Mouse (Mus musculus) cerebellum, adult 9-11 months (tissue): ENCODE measurements around the gene Dlg2.

Experiments
- DNase-seq: peaks from one replicate; pipeline ENCODE4 v3.0.0; 2022

Dlg2 gene

DNA sequence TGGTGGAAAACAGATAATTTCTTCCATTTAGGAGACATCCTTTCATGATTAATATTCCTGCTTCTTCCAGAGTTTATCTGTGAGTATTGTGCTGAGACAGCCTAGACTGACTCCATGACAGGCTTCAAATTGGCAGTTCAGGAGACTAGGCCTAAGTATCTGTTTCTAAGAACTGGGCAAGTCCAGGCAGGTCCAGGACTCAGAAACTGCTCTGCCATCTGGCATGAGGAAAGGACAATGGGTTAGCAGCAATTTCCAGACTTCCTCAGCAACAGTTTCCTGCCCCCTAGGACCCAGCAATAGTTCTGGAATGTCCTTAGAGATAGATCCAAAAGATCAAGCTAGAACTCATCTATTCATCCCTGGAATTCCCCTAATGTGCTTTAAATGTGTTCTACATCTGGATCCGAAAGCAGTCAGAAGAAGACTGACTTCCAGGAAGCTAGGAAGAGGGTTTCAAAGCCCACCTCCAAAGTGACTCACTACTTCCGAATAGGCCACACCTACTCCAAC, 64.4 kb downstream of the Dlg2 start:
- DNase-seq: no peak

GRCm38 (mm10) chr7:90553399-90553798, 76.9 kb downstream of the Dlg2 start:
- DNase-seq: no peak

DNA sequence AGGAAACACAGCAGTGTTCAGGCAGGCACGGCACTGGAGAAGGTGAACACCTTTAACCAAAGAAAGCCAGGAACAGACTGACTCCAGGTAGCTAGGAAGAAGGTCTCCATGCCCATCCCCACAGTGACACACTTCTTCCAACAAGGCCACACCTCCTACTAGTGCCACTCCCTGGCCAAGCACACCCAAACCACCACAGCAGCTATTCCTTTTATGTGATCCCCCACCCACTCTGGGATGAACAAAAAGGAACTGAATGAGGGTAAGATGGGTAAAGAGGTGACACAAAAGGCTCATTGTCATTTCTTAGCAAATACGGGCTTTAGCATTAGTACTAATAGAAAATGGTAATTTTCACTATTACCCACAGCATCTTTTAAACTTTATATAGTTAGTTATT, 77.9 kb downstream of the Dlg2 start:
- no peak for DNase-seq

DNA sequence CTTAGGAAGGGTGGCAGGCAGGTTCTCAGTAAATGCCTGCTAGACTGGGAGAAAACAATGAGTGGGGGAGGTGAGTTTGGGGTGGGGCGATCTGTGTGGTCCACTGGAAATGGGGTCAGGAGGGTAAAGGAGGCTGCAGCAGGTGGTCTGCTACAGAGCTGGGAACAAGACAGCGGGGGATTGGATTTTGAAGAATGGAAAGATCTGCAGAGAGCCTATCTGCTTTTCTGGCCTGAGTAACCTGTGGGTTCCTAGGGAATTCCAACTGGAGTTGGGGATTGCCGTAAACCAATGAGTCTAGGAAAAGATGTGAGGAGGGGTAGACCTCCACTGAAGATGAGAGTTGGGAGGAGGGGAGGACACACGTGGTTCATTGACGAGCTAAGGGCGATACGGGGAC, 92.7 kb downstream of the Dlg2 start:
- DNase-seq: no peak

GRCm38 (mm10) chr7:90587795-90588194, 111.3 kb downstream of the Dlg2 start:
- DNase-seq: no peak

DNA sequence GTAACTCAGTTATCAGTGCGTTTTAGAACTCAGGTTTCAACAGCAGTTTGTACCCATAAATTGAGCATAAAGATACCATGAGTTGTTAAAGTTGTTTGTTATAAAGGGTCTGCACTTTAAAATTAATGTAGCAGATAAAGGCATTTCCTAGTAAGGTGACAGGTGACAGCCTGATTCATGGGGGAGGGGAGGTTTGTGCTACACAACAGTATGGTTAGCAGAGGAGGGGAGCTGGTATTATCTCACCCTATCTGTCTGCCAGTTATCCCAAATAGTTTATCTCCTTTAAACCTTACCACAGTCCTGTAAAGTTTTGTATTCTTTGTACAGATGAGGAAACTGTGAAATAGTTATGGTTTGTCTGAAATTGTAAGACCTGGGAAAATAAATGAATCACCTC, 111.8 kb downstream of the Dlg2 start:
- no peak for DNase-seq

DNA sequence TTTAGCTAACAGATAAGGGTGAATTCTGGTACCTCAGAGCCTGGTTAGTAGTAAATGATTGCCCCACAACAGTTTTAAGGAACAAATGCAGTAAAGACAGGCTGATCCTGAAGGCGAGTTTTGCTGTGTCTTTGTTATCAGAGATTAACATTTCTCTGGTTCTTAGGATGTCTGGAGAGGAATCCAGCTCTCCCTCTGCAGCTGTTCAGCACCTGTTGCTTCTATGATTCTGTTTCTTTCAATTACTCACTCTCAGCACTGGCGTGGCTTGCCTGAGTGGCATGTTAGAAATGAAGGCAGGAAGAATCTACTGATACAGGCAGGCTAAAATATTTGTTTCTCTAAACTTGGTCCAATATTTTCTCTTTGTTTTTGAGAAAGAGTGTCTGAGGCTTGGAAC, 133.3 kb downstream of the Dlg2 start:
- no peak for DNase-seq

DNA sequence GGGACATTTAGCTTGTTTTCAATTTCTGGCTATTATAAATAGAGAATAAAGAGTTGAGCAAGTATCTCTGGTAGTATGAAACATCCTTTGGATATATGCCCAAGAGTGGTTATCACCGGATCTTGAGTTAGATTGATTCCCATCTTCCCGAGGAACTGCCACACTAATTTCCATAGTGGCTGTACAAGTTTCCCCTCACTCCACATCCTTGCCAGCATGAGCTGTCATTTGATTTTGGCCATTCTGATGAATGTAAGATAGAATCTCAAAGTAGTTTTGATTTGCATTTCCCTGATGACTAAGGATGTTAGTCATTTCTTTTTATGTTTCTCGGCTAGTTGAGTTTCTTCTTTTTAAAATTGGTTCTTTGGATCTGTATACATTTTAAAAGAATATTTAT, 154.1 kb downstream of the Dlg2 start:
- no peak for DNase-seq

- no peak for DNase-seq
These were observed 173.0 kb downstream of the Dlg2 start for GRCm38 (mm10) chr7:90649512-90649911.

GRCm38 (mm10) chr7:90651128-90651527, 174.7 kb downstream of the Dlg2 start:
- no peak for DNase-seq

DNA sequence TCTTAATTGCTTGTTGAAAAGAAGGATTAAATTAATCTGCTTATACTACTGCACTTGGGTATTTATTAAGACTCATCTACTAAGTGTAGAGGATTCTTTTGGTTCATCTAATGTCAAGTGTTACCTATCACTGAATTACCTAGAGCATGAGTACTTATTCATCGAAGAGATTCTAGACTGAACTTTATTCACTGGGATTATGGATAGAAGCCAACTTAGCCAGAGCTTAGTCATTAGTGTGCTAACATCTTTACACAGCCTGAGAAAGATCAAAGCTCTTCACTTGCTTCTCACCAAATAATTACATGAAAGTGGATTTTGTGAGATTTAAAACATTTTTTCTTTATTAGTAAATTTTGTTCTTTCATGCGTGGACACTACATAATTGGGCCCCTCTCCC, 175.1 kb downstream of the Dlg2 start:
- no peak for DNase-seq

GRCm38 (mm10) chr7:90658593-90658992, 182.1 kb downstream of the Dlg2 start:
- DNase-seq: no peak

DNA sequence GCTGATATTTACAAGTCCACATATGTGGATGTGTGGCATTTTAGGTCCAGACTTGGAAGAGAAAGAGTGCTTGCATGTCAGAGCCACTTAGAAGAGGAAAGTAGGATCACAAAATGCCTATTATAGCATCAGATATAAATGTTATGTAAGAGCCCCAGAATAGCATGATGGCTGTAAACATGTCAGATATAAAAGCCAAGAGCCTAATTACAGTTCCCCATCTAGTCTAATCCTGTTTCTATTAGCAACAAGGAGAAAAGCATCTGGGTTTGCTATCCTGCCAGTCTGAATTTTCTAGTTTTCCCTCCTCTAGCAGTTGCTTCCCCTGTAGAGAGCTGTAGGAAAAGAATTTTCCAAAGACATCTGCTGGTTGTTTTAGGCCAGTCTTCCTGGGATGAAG, 217.6 kb downstream of the Dlg2 start:
- DNase-seq: peak; percentile 15

- DNase-seq: no peak
These were observed 219.9 kb downstream of the Dlg2 start for GRCm38 (mm10) chr7:90696181-90696950.

DNA sequence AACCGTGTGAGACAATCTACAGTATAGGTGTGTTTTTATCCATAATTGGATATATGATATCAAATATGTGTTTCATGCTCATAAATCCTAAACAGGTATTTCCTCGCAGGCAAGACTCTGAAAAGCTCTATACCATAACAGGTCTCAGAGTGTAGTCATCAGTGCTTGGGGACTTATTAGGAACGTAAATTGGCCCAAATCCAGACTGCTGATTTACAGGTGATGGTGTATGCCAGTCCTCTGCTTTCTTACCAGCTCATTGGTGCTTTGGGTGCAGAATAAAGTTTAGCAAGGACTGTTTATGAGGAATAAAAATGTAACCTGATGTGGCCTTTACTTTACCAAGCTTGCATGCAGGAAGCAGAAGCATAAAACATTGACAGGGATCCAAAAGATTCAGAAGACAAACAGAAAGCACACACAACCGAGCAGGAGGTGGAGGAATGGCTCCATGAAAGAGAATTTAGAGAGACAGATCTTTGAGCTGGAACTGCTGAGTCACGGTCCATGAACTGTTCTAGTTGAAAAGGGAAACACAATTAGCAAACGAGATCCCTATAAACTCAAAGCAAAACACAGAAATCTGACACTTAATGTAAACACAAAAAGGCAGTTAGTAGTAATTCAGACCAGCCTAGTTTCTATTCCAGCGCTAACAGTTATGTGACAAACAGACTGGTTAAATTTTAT, 226.8 kb downstream of the Dlg2 start:
- no peak for DNase-seq

DNA sequence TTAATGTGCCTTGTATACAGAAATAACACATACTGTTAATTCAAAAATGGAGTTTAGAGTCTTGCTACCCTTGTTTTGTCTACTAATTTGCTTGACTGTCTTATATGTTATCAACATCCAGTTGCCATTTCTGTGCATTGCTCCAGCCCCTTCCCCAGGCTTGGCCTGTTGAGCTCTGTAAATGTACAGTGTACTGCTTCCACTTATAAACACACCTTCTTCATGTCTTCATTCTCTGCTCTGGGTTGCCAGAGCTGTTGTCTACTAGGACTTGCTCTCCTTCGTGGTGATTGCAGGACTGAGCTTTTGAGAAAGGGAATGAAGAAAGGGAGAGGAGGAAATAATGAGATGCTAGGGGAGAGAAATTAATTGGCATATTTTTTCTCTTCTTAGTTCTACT, 227.5 kb downstream of the Dlg2 start:
- DNase-seq: no peak

GRCm38 (mm10) chr7:90734086-90734485, 257.6 kb downstream of the Dlg2 start:
- DNase-seq: no peak

DNA sequence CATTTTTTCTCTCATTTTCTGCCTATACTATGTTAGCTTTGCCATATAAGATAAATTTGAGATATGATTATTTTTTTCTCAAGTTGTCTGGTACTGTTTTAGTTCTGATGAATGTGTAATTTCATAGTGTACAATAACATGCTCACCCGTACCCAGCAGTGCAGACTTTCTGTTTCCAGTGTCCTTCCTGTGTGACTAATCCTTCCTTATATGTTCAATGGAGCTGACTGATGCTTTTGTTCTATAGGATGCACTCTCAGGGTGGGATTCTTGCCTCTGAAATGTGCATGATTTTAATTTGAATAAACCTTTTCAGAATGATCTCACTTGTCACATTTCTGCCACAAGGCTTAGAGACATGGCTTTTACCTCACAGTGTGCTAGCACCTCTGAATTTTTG, 259.9 kb downstream of the Dlg2 start:
- DNase-seq: no peak

DNA sequence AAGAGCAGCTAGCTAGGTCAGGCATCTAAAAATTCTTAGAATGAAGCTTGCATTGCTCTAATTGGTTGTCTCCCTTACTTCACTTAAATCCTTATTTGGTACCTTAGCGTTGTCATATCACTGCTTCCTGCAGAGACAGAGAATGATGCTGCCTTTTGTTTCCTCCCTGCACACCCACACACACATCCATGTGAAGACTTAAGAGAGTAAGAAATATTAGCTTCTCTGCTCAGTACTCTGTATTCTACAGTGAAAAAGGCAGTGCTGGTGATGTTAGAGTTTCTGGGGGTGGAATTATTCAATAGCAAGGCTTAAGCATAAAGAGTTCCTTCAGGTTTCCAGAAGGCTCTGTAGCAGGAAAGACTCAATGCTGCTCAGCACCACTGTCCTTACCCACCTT, 272.2 kb downstream of the Dlg2 start:
- DNase-seq: no peak

DNA sequence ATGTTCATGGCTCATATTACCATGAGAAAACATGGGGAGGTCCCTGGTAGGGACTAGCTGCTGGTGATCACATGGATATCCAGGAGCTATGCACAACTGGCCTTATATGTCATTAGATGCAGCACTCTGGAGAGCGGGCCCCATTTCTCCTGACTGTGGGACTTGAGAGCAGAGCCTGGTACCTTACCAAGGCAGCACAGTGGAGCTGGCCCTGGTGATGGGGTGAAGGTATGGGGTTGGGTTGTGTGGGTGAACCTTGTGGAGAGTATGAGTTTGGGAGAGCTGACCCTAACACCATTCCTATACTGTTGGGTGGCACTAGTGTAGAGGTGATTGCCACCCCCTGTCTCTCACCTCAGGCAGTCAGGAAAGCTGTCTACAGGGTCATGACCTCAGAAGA, 311.5 kb downstream of the Dlg2 start:
- no peak for DNase-seq

- no peak for DNase-seq
These were observed 315.1 kb downstream of the Dlg2 start for GRCm38 (mm10) chr7:90791522-90791921.

- DNase-seq: no peak
These were observed 349.2 kb downstream of the Dlg2 start for GRCm38 (mm10) chr7:90825640-90826039.

GRCm38 (mm10) chr7:90841276-90841675, 364.8 kb downstream of the Dlg2 start:
- DNase-seq: no peak
